Mouse (Mus musculus) gastrocnemius, postnatal 14 days (tissue): ENCODE measurements around the gene Lyve1. TPM values are rescaled to one million over a fixed set of nuclear protein-coding genes. Genes with fewer than 3 reads are reported as not detected.
A peak's percentile ranks its signal among the peaks of the same experiment; 100 is the strongest.

Source experiments
- DNase-seq: peaks from one replicate; pipeline ENCODE4 v3.0.0; 2021; ENCODE audit warnings: mixed read lengths
- intact Hi-C: fragments of 180-260 bp; cut with DNase I; formaldehyde crosslinking; loops from one replicate; pipeline ENCODE4 v1.15.1; 2025; ENCODE audit warnings: low total_unique reads
- microRNA-seq, 2 experiments: library from miRNA; unstranded; fragments of <30 nt; microRNA quantifications; one replicate each; pipeline ENCODE4 v1.2.0; 2021
- total RNA-seq, 2 experiments: library from RNA; stranded (reverse); gene quantifications; 2 replicates each; pipeline ENCODE4 v1.2.3; 2021

The Lyve1 gene
- total RNA-seq, 2 experiments from 2014 or later, result 10.4 to 11.9 TPM

GRCm38 (mm10) chr7:110818206-110818605 lies 44.8 kb downstream of the Lyve1 start:
- DNase-seq, result peak; percentile 67
- intact Hi-C loops, result loop anchor here (5.0 kb wide), 1 partner anchor 109 kb away; no protein-coding TSS in a partner anchor

- intact Hi-C loops, result loop anchor here (5.0 kb wide), 1 partner anchor 111 kb away; no protein-coding TSS in a partner anchor
- DNase-seq, result no peak
Measured at GRCm38 (mm10) chr7:110816037-110816436, 47.0 kb downstream of the Lyve1 start.

GRCm38 (mm10) chr7:110813983-110814382 lies 49.1 kb downstream of the Lyve1 start:
- no peak for DNase-seq
- intact Hi-C loops, result loop anchor here (2.0 kb wide), 1 partner anchor 203 kb away; no protein-coding TSS in a partner anchor

- intact Hi-C loops, result no loop called here
- DNase-seq, result no peak
Measured at GRCm38 (mm10) chr7:110811529-110811928, 51.5 kb downstream of the Lyve1 start.

GRCm38 (mm10) chr7:110810995-110811394 lies 52.0 kb downstream of the Lyve1 start:
- no peak for DNase-seq
- intact Hi-C loops, result no loop called here

GRCm38 (mm10) chr7:110809585-110810557 lies 53.2 kb downstream of the Lyve1 start:
- intact Hi-C loops, result no loop called here
- no peak for DNase-seq

- intact Hi-C loops, result no loop called here
- DNase-seq, result peak; percentile 50
Measured at GRCm38 (mm10) chr7:110808962-110809361, 54.1 kb downstream of the Lyve1 start.

GRCm38 (mm10) chr7:110807460-110808030 lies 55.5 kb downstream of the Lyve1 start:
- no peak for DNase-seq
- intact Hi-C loops, result no loop called here

GRCm38 (mm10) chr7:110804266-110804665 lies 58.8 kb downstream of the Lyve1 start:
- peak; percentile 52 for DNase-seq
- intact Hi-C loops, result no loop called here

GRCm38 (mm10) chr7:110803131-110803530 lies 59.9 kb downstream of the Lyve1 start:
- no peak for DNase-seq
- intact Hi-C loops, result no loop called here

GRCm38 (mm10) chr7:110801028-110801427 lies 62.0 kb downstream of the Lyve1 start:
- DNase-seq, result peak; percentile 74
- intact Hi-C loops, result loop anchor here (2.0 kb wide), 1 partner anchor 70 kb away; no protein-coding TSS in a partner anchor

Small RNA genes within 50 kb of the gene (microRNA-seq; reads per million reads assigned to microRNA genes)
- 0 reads per million in 2 experiments for gene Gm47282

Other genes with a start within 250 kb of the Lyve1 start
- gene Sbf2, start 248.3 kb downstream of the Lyve1 start, total RNA-seq, result 10 to 100 TPM; 19.4 to 21.5 TPM
- 1 to 10 TPM; 5.6 to 6.1 TPM for gene Adm, start 235.6 kb downstream of the Lyve1 start, total RNA-seq
- 1 to 10 TPM; 6.6 to 7.7 TPM for gene Ampd3, start 95.0 kb downstream of the Lyve1 start, total RNA-seq
- 10 to 100 TPM; 12.7 to 13.7 TPM for gene Rnf141, start 18.8 kb downstream of the Lyve1 start, total RNA-seq
- 10 to 100 TPM in 1 of 2 experiments, 1 to 10 TPM in 1; 6.3 to 10.1 TPM for gene Mrvi1, start 119.2 kb upstream of the Lyve1 start, total RNA-seq
- gene Ctr9, start 165.7 kb upstream of the Lyve1 start, total RNA-seq, result 10 to 100 TPM; 15.5 to 16.9 TPM
- gene Eif4g2, start 219.8 kb upstream of the Lyve1 start, total RNA-seq, result 100 to 1,000 TPM; 561 to 606 TPM